Mouse (Mus musculus) spleen, postnatal 14 days (tissue): ENCODE results near the gene Pgam5.

ENCODE experiments used
- DNase-seq, 2 experiments: peaks; one replicate each; pipeline ENCODE4 v3.0.0; 2021 to 2022; ENCODE audit warnings: low spot score in 2 of 2

The Pgam5 gene

DNA sequence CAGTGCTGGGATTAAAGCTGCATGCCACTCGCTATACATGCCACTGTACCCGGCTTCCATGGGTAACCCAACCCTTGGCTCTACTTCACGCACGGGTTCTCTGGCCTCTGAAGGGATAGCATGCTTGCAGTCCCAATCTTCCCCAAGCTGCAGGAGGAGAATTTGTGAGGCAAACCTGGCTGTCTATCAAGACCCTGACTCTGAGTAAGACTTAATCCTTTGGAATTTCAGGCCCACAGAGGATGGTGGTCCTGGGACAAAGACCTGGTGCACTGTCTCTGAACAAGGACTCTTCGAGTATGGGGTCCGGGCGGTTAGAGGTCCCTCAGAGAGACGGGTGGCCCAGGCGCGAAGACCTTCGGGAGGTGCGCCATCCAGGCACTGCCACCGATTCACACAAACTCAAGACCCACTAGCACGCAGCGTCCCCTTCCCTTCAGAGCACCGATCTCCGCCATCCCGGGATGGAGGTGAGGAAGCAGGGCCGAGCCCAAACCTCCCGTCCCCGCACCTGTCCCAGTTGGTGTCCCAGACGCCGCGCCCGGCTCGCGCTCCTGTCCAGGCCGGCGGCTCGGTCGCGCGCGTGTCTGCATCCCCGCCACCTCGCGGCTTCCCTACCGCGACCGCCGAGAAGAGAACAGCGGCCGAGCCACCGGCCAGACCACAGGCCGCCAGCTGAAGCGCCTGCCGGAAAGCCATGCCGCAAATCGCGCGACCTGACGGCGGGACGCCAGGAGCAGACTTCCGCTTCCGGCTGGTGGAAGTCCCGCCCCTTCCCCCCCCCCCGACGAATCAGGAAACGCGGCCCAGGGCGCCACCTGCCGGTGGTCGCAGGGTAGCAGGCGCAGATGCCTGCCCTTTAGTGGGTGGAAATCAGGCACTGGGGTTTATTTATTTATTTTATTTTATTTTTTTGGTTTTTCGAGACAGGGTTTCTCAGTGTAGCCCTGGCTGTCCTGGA, at the start of gene Pgam5:
Gene Pgam5 (minus strand): TSS at position 773 of the 961 bp plus-strand sequence.
- peak; percentile 73 to 88 for DNase-seq

DNA sequence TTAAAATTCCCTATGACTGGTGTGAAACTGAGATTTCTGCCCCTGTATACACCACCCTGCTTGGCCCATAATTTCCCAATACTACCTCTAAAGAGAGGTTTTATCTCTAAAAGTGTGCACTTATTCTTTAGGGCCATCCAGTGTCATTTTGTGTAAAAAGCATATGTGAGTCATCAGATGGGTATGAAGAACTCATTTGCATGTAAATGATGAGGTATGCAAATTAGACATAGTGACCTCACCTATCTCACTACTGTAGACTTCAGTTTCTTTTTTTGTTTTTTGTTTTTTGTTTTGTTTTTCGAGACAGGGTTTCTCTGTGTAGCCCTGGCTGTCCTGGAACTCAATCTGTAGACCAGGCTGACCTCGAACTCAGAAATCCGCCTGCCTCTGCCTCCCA, 43.4 kb upstream of the Pgam5 start:
- no peak for DNase-seq

DNA sequence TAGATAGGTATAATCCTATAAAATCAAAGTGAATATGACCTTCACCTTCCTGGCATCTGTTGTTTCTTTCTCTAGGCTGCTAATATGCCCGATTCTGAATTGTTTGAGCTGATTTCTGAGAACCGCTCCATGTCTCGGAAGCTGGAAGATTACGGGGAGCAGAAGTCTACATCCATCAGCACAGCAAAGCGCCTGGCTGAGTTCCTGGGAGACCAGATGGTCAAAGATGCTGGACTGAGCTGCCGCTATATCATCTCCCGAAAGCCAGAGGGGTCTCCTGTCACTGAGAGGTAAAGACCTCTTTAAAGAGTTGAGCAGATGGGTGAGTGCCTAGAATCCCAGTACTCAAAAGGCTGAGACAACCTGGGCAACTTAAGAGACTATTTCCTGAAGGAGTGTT, 39.1 kb upstream of the Pgam5 start:
- no peak for DNase-seq

DNA sequence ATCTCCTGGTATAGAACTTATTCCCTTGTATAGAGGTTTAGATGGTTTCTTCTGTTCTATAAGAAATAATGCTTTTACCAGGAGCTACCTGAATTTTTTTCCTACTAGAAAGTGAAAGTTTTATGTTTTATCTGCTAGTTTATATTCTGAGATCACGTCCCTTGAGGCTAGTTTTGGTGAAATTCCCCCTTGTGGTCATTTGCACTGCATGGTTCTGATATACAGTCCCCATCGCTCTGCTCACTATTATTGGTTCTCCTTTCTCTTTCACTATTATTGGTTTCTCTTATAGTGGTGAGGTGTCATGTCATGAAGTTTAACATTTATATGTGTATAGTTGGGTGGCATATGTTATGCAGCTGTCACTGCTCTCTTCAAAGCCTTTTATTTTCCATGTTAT, 30.9 kb upstream of the Pgam5 start:
- DNase-seq: no peak

DNA sequence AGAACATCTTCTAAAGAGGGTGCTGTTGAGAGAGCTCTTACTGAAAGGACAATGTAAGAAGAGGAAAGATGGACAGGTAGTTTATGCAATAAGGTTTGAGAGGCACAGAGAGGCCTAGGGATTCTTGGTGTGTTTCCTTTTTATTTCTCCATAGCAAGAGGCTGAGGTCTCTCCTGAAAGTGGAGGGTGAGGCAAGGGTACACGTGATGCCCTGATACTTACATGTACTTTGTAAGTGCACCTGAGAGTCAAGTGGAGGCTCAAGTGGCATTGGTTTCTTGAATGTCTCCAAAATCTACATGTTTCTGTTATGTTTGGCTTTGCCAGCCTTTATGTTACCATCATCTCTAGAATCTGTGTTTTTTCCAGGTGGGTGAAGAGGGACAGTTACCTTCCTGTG, 26.9 kb upstream of the Pgam5 start:
- DNase-seq: no peak

DNA sequence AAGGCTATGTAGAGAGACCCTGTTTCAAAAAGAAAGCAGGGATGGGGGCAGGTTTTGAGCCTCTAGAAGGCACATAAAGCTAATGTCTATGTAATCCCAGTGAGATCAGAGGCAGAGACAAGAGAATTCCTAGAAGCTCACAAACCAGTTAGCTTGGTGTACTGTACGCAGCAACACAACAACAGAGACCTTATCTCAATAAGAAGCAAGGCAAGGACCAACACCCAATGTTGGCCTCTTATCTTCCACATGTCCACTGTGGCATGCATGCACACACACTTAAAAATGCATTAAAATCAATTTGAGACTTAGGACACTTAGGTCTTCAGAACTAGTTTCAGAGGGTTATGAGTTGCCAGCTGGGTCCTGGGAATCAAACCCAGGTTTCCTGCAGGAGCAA, 21.9 kb upstream of the Pgam5 start:
- no peak for DNase-seq

DNA sequence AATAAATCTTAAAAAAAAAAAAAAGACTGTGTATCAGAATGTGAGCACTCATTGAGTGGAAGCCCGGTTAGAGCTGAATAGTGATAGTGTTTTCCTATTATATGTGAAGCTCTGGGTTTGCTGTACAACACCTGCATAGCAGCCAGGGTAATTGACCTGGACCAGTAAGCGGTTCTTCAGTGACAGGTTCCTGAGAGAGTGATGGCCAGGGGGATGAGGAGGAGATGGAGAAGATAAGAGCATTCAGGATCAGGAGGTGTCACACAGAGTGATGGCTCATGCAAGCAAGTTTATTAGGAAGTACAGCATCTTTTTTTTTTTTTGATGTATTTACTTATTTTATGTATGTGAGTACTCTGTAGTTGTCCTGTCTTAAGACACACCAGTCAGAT, 17.4 kb upstream of the Pgam5 start:
- DNase-seq: no peak

DNA sequence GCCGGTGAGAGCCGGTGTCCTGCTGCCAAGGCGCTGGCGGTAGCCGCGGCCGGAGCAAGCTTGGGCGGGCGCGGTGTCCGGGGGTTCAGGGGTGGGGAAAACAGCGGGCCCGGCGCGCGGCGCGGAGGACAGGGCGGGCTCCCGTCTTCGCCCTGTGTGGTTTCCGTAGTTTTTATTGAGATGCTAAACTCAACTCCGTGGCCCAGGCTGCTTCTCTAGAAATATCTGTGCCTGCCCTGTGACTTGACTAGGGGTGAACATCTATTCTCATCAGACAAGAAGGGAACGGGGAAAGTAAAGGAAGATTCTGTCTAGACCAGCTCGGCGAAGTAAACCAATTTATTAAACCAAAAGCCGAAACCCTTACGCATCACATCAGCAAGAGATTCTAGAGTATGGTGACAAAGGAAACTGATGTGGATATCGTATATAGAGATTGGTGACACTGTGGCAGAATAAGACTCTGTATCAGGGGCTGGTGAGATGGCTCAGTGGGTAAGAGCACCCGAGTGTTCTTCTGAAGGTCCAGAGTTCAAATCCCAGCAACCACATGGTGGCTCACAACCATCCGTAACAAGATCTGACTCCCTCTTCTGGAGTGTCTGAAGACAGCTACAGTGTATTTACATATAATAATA, 16.9 kb upstream of the Pgam5 start:
- no peak for DNase-seq

DNA sequence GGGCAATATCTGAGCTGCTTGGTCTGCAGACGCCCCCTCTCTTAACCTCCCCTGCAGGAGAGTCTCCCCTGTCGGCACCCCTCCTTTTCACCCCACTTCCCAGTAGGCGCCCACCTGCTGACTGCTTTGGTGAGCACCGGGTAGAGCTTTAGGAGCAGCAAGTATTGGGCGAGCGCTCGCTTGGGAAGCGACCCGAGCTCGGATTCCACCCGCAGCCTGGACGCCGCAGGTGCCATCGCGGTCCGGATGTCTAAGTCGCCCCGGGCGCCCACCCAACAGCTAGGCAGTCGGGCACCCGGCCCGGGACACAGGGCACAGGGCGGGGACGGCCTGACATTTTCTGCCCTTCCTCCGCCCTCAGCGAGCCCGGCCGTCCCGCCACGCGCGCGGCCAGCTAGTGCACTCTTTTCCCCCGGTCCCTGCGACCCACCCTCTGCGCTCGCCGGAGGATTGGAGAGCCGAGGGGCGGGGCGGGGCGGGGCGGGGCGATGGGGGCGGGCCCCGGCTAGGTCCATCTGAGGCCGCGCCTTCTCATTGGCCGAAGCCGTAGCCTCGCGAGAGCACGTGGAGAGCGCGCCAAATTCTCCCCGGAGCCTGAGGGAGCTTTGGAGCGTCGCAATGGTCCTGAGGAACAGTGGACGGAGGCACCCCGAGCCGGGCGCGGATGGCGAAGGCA, 16.2 kb upstream of the Pgam5 start, which contains the start of the genes Pxmp2 and Pole:
Gene Pxmp2 (minus strand): TSS at position 417 of the 676 bp plus-strand sequence.
Gene Pole (plus strand): TSS at position 537 of the 676 bp plus-strand sequence.
- DNase-seq: peak; percentile 80 to 84

DNA sequence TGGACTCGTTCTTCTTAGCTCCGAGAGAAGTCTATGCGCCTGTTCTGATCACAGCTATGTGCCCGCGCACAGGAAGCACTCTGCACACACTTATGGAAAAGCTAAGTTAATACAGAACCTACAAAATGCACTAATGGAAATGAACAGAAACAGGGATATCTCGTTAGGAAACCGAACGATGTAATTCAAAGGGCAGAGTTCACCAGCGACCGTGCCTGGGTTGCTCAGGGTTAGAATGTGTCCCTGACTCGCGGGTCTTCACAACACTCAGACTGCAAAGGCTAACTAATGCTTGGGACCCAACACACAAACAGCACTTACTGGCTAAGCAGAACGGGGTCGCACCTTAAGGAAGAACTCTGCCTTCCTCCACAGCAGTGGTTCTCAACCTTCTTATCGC, 15.4 kb upstream of the Pgam5 start:
- DNase-seq: no peak

DNA sequence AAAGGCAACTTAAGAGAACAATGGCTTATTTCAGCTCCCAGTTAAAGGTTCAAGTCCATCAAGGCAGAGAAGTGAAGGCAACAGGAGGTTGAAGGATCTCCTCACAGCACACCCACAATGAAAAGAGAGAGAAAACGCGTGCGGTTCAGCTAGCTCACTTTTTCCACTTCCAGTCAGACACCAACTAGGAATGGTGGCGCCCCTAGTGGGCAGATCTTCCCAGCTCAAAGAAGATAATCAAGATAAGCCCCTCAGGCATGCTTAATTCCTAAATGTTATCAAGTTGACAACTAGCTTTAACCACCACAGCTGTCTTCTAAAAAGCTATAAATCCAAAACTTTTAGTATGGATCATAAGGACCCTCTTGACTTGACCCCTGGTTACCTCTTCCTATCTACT, 14.8 kb upstream of the Pgam5 start:
- peak; percentile 62 to 71 for DNase-seq

DNA sequence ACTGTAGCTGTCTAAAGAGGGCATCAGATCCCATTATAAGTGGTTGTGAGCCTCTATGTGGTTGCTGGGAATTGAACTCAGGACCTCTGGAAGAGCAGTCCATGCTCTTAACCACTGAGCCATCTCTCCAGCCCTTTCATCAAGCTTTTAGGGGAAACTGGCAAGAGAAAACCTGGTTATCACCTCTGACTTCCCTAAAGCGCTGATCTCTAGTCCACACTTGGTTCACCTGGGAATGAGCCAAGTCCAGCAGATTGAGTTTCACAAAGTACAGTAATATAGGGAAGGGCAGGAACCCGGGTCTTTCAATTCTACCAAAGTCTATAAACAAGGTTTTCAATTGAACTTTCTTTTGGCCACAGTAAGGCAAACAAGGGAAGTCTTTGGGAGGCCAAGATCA, 12.3 kb upstream of the Pgam5 start:
- DNase-seq: no peak

DNA sequence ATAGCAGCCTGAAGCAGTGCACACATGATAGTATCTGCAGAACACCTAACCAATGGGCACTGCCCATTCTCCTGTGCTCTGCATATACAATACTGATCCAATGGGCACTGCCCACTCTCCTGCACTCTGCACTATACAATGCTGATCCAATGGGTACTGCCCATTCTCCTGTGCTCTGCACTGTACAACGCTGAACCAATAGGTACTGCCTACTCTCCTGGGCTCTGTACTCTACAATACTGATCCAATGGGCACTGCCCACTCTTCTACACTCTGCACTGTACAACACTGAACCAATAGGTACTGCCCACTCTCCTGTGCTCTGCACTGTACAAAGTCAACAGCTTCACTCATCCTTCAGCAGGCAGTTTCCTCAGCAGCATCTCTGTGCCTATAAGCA, 7.2 kb upstream of the Pgam5 start:
- DNase-seq: no peak

DNA sequence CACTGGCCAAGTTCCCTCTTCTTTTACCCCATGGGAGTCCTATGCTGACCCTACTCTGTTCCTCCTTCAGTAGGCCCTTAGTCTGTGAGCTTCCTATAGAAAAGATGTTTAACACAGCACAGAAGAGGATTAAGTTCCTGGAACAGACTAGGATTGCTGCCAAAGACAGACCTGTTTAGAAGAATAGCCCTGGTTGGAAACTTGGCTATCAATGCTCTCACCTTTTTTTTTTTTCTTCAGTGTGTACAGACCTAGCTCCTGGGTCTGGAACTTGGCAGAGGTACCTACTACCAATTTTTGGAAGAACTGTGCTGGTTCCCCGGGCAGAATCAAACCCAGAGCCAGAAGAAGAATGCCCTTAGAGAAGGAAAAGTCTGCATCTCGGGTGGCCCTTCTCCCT, 6.7 kb upstream of the Pgam5 start:
- DNase-seq: no peak

DNA sequence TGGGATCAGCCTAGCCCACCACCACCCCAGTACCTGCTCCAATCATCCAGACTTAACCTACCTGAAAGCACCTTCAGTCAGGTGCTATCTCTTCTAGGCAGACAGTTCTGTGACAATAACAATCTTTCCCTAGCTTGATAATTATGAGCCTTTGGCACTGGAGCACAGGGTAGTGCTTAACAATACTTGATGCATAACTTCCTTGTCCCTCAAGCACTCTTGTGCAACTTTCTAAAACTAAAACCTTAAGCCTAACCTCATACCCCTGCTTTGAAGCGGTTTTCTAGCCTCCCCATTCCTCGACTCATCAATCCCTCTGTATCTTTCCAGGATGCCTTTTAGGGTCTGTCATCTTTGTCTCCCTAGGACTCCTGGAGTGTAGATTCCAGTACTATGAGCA, 5.1 kb upstream of the Pgam5 start:
- no peak for DNase-seq

DNA sequence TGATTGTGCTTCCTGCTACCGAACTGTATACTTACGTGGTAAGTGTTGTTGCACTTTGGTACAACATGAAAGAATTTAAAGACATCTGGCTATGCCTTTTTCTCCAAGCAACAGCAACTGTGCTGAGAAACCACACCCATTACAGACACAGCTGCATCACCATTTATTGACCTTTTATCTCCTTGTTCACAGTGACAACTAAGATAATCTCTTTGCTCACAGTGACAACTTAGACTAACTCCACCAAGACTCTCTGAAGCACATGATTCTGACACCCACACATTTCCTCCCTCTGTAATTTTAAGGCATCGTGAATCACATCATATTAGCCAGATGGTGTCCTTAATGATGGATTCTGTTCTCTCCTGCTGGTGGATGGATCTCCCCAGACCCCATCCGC, 4.4 kb upstream of the Pgam5 start:
- DNase-seq: no peak

DNA sequence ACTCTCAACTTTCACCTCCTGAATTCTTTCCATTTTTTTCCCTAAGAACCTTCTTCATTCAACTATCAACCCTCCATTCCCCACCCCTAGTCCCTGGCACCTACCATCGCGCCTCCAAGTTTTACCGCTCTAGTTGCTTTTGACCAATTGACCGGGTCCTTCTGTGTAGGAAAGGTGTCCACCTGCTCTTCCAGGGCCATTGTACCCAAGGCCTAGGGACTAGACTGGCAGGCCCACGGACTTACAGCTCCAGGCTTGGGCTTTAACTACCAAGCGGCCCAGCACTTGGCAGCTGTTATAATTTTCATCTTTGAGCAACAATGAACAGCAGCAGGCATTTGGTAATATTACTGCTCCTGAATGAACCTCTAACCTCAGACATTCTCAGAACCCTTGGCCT, 529 bp upstream of the Pgam5 start:
- DNase-seq: no peak

DNA sequence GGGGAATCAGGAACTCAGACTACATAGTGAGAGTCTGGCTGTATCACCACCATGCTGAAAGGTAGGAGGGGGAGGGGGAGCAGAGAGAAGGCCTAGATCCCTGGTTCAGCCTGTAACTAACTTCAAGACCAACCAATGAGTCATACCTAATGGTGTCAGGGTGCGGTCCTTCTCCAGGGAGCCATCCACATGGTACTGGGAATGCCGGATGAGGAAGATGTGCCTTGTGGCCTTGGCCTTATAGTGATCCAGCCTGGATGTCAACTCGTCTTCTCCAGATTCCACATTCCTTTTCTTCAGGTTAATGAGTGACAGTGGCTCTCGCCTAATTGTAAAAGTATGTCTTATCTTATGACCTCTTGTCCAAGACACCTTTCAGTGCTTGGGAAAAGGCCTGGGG, 2.8 kb downstream of the Pgam5 start:
- DNase-seq: no peak

DNA sequence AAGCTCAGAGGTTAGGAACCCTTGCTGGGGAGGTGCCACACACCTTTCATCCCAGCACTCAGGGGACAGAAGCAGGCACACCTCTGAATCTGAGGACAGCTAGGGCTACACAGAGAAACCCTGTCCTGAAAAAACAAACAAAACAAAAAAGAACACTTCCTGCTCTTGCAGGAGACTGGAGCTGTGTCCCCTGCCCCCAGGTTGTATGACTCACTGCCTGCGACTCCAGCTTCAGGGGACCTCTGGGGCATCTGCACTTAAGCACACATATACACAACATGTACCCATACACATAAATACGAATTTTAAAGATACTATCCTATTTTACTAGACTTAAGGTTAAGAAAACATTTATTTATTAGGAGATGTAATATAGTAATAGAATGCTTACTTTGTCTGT, 25.6 kb downstream of the Pgam5 start:
- DNase-seq: no peak

DNA sequence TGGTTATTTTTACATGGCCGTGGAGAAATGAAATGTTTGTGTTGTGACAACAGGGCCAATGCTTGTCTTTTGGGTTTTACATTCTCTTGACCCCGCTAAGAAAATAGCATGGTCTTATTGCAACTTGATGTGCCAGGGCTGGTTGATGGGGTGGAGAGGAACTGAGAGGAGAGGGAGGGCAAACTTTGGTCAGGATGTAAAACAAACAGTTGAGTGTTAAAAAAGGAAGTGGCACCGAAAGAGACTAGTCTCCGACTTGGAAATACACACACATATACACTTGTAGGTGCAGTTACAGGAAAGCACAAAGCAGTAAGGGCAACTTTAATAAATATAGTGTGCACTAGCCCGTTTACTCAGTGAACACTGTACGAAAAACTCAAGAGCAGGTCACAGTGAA, 37.4 kb downstream of the Pgam5 start:
- DNase-seq: peak in 1 of 2 experiments; percentile 3

DNA sequence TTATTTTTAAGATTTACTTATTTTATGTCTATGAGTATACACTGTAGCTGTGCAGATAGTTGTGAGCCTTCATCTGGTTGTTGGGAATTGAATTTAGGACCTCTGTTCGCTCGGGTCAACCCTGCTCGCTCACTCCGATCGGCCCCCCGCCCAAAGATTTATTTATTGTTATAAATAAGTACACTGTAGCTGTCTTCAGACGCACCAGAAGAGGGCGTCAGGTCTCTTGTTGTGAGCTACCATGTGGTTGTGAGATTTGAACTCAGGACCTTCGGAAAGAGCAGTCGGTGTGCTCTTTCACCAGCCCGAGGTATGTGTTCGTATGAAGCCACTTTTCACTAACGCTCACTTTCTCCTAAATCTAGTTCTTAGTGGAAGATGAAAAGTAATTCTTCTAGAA, 38.1 kb downstream of the Pgam5 start:
- DNase-seq: peak in 1 of 2 experiments; percentile 14

DNA sequence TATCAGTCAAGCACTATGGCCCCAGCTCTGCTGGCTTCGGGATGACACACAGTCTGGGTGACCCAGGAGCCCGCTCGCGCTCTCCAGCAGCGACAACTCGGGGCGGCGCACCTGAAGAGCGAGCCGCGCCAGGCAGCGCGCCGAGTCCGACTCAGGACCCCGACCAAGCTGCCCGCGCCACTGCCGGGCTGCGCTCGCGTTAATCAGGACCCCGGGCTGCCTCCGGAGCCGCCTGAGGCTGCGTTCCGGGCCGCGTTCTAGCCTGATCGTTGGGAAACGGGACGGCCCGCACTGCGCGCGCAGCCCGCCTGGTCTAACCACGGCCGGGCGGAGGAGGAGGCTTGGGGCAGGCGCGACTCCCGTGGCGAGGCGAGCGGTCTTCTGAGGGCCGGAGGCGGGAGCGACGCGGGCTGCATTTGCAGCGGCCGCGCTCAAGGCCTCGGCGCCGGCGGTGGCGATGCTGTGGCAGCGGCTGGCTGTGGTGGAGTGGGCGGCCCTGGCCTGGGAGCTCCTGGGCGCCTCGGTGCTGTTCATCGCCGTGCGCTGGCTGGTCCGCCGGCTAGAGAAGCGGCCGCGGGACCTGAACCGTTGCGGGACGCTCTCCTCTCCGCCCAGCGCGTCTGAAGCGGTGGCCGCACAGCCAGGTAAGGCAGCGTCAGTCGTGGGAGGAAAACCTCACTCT, 38.8 kb downstream of the Pgam5 start, which contains the start of gene Ankle2:
Gene Ankle2 (plus strand): TSS at position 225 of the 682 bp plus-strand sequence.
- peak; percentile 93 to 94 for DNase-seq
